Mouse (Mus musculus) liver, adult 2 months (tissue): ENCODE data around the gene Lhpp. TPM values are rescaled to one million over a fixed set of nuclear protein-coding genes. Genes with fewer than 3 reads are reported as not detected.

Source experiments
- DNase-seq: peaks from one replicate; pipeline ENCODE4 v3.0.0-alpha.2; 2011; ENCODE audit warnings: low read depth, low spot score; ENCODE audit errors: extremely low read depth
- H3K27ac ChIP-seq: fragments of 200-500 bp; replicated peaks from 2 replicates; pipeline ENCODE4 v1.5.1; 2012; ENCODE audit warnings: low read depth, mild to moderate bottlenecking, control low read depth, inconsistent platforms, low read length; ENCODE audit not compliant: insufficient read depth
- H3K27me3 ChIP-seq: fragments of 200-500 bp; 2 replicates; pipeline ENCODE4 v1.6.1; 2012; ENCODE audit warnings: mild to moderate bottlenecking, moderate library complexity, low read length, inconsistent platforms; ENCODE audit not compliant: control insufficient read depth, insufficient read depth
- H3K36me3 ChIP-seq: fragments of 200-500 bp; 2 replicates; pipeline ENCODE4 v1.6.1; 2012; ENCODE audit warnings: low read length, inconsistent platforms; ENCODE audit not compliant: control insufficient read depth, insufficient read depth
- H3K4me1 ChIP-seq: fragments of 200-500 bp; 2 replicates; pipeline ENCODE4 v1.6.1; 2011; ENCODE audit warnings: low read length; ENCODE audit not compliant: control insufficient read depth, insufficient read depth
- H3K4me3 ChIP-seq: fragments of 200-500 bp; 2 replicates; pipeline ENCODE4 v1.5.1; 2011; ENCODE audit warnings: low read depth, mild to moderate bottlenecking, control low read depth, low read length, moderate library complexity; ENCODE audit not compliant: insufficient read depth
- H3K79me2 ChIP-seq: fragments of 200-500 bp; 2 replicates; pipeline ENCODE4 v1.6.1; 2012; ENCODE audit warnings: inconsistent platforms, mild to moderate bottlenecking, low read length, moderate library complexity; ENCODE audit not compliant: control insufficient read depth, insufficient read depth
- H3K9ac ChIP-seq: fragments of 200-500 bp; 2 replicates; pipeline ENCODE4 v1.6.1; 2012; ENCODE audit warnings: low read depth, mild to moderate bottlenecking, control low read depth, inconsistent platforms, low read length
- CTCF ChIP-seq: fragments of 200-500 bp; IDR thresholded peaks from 2 replicates; pipeline ENCODE4 v1.5.1; 2011; ENCODE audit warnings: low read depth, low read length, control low read depth
- POLR2A ChIP-seq: fragments of 200-500 bp; IDR thresholded peaks from 2 replicates; pipeline ENCODE4 v1.6.1; 2011; ENCODE audit warnings: low read length, control low read depth; ENCODE audit not compliant: insufficient read depth; ENCODE audit errors: extremely low read depth
- WGBS: fragments of 180-500 bp; shearing (Covaris S2); methylation state at CpG from one replicate; pipeline ENCODE4 v1.1.7; 2018; 5-methylcytosine and 5-hydroxymethylcytosine counted together
- polyA plus RNA-seq: library from polyadenylated mRNA; depleted of rRNA; stranded (reverse); fragments of >200 nt; gene quantifications from 2 replicates; pipeline ENCODE4 v1.2.3, GENCODE M21; 2012
- total RNA-seq: library from RNA; depleted of rRNA; stranded (reverse); fragments of >200 nt; gene quantifications from 2 replicates; pipeline ENCODE4 v1.2.3, GENCODE M21; 2014

Lhpp gene
- total and polyA plus RNA-seq, 2 experiments, result 60.2 to 137 TPM

DNA sequence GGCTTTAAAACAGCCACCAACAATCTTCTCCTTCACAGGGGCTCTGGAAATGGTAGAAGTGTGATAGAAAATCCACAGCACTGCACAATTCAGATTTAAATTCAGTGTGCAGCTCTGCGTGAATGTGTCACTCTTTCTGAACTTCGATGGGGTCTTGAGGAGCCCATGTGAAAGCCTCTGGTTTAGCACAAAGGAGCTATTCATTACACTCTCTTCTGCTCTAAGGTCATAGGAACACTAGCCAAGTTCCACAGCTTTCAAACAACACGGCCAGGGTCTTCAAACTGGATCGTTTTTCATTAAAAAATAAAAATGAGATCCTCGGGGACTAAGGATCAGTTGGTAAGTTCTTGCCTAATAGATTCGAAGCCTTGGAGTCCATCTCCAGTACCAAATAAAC is 37.2 kb upstream of the Lhpp start:
- Histone ChIP-seq H3K27ac (no peak overlapping the region), H3K79me2 (no peaks in the 10 kb centered on the region), H3K27me3 (no peaks in the 10 kb centered on the region), H3K4me3 (no peak overlapping the region), H3K9ac (no peak overlapping the region), H3K4me1 (peaks cover 12% of the 10 kb centered on the region), H3K36me3 (peaks cover 4% of the 10 kb centered on the region; the same call in 1 of the 2 replicates)
- WGBS, result 71% methylated on average over 6 of the region's 6 CpGs
- TF ChIP-seq POLR2A, result no peak
- TF ChIP-seq CTCF, result no peak
- no peak for DNase-seq

DNA sequence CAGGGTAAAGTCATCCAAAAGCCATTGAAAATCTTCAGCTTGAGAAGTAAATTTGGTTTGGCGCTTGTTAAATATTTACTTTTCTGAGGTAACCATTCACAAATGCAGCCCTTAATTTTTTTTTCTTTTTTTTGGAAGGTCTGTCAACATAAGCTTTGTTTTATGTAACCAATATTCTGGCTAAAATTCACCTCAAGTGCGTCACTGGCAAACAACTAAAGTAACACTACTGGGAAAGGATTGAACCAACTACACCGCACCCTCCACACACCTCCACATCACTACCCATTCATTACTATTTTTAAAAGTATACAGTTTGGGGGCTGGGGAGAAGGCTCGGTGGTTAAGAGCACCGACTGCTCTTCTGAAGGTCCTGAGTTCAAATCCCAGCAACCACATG is 35.8 kb upstream of the Lhpp start:
- Histone ChIP-seq H3K4me1 (peaks cover 12% of the 10 kb centered on the region), H3K4me3 (peak overlapping the region; percentile 13; the same call in 1 of the 2 replicates)

DNA sequence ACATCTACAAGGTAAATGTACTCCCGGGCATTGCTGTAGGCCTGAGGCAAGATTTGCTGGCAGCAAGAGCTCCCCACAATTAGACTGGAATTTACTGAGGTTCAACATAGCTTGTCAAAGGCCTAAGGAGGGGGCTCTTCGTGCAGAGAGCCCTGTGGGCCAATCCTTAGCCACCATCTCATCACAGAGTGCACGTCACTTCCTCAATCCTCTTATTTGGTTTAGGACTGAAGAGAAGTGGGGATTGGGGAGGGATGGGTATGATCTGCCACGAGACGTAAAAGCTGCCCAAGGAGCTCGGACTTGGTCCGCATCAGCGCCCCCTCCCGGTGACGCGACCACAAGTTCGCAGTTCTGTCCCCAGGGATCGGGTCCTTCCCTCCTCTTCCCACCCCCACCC is 34.8 kb upstream of the Lhpp start:
- TF ChIP-seq POLR2A, result no peak
- peak; percentile 78 for TF ChIP-seq CTCF
- no peaks in the 10 kb centered on the region for H3K79me2 ChIP-seq
- H3K27me3 ChIP-seq, result no peaks in the 10 kb centered on the region
- peak overlapping the region; percentile 93 for H3K9ac ChIP-seq
- H3K4me3 ChIP-seq, result peak overlapping the region; percentile 89
- peak overlapping the region; percentile 34 for H3K27ac ChIP-seq
- no peaks in the 10 kb centered on the region for H3K36me3 ChIP-seq
- under 1% methylated on average over 13 of the region's 13 CpGs for WGBS
- peaks cover 12% of the 10 kb centered on the region for H3K4me1 ChIP-seq
- peak; percentile 79 for DNase-seq

More for the DNA sequence above, 35.8 kb upstream of the Lhpp start:
- Histone ChIP-seq H3K27ac (no peak overlapping the region), H3K79me2 (no peaks in the 10 kb centered on the region), H3K27me3 (no peaks in the 10 kb centered on the region), H3K36me3 (no peaks in the 10 kb centered on the region), H3K9ac (no peak overlapping the region)
- TF ChIP-seq CTCF (no peak), POLR2A (no peak)
- peak; percentile 93 for DNase-seq
- WGBS, result 18% methylated on average over 5 of the region's 5 CpGs

DNA sequence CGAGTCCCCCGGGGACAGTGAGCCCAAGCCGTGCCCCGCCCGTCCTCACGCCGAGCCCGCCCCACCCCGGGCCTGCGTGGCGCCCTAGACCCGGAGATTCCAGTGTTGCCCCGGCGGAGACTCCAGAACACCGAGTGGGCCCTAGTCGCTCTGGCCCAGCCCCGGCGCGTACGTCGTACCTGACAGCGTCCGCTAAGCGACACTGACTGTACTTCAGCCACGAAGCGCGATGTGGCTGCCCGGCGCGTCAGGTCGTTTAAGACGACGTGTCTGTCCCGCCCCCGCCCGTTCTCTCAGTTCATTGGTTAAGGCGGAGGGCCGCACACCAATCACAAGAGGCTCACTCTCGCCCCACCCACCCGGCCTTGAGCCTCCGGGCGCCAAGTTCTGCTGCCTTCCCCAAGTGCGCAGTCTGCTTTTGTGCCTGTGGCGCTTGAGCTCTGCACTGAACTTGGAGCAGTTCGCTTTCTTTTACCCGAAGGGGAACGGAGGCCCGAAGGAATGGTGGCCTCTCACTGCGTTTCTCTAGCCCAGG is 34.3 kb upstream of the Lhpp start, which contains the start of gene Oat:
Gene Oat (minus strand): TSS at position 283 of the 535 bp plus-strand sequence.
- TF ChIP-seq CTCF (no peak), POLR2A (peak; percentile 95)
- H3K79me2 ChIP-seq, result no peaks in the 10 kb centered on the region
- WGBS, result 3% methylated on average over 49 of the region's 49 CpGs
- H3K9ac ChIP-seq, result peak within 1 kb of the TSS; percentile 93
- H3K27ac ChIP-seq, result peak within 1 kb of the TSS; percentile 76
- peaks cover 11% of the 10 kb centered on the region for H3K4me1 ChIP-seq
- H3K36me3 ChIP-seq, result no peaks in the 10 kb centered on the region
- DNase-seq, result peak; percentile 84
- no peaks in the 10 kb centered on the region for H3K27me3 ChIP-seq
- peak within 1 kb of the TSS; percentile 89 for H3K4me3 ChIP-seq

DNA sequence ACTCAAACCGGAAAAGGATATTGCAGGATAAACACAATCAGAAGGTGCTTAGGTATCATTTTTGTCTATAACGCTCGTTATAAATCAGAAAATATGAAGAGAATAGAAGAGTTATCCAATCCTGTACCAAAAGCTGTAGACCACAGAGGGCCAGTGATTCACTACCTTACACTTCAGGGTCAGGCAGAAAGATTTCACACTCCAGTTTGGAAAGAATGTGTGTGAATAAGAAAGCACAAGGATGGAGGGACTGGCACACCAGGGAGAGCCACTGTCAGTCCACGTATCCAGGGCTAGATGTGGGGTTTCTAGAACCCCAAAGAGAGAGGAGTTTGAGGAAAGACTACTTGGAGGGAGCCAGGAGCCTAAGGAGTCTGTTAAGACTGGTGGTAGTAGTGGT is 33.5 kb upstream of the Lhpp start:
- no peak overlapping the region for H3K9ac ChIP-seq
- H3K79me2 ChIP-seq, result no peaks in the 10 kb centered on the region
- no peaks in the 10 kb centered on the region for H3K27me3 ChIP-seq
- TF ChIP-seq CTCF (no peak), POLR2A (no peak)
- H3K4me1 ChIP-seq, result peaks cover 8% of the 10 kb centered on the region
- H3K27ac ChIP-seq, result no peak overlapping the region
- 45% methylated on average over 4 of the region's 4 CpGs for WGBS
- DNase-seq, result no peak
- no peak overlapping the region for H3K4me3 ChIP-seq
- H3K36me3 ChIP-seq, result no peaks in the 10 kb centered on the region

DNA sequence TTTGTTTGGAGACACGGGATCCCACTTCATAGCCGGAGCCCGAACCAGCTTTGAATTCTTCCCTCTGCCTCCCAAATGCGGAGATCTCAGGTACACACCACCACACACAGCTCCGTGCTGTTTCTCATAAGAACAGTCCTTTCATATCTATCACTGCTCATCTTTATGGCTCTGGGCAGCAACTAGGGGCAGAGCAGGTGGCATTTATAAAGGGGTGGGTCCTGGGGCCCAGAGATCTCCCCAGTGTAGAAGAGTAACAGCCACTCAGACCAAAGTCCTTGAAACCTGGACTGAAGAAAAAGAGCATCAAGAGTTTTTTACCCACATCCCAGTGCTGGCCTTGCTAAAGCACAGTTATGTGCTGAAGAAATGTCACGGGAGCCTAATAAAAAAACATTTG is 29.9 kb upstream of the Lhpp start:
- no peak overlapping the region for H3K27ac ChIP-seq
- H3K36me3 ChIP-seq, result no peaks in the 10 kb centered on the region
- TF ChIP-seq POLR2A (no peak), CTCF (no peak)
- peaks cover 2% of the 10 kb centered on the region; the same call in 1 of the 2 replicates for H3K4me1 ChIP-seq
- no peak overlapping the region for H3K9ac ChIP-seq
- H3K27me3 ChIP-seq, result no peaks in the 10 kb centered on the region
- WGBS, result 52% methylated on average over 6 of the region's 6 CpGs
- no peak for DNase-seq
- no peak overlapping the region for H3K4me3 ChIP-seq
- no peaks in the 10 kb centered on the region for H3K79me2 ChIP-seq
